Mouse (Mus musculus): Measurements from ENCODE around the gene Gm12394.
"Not testable (repeated sequence)": the region's sequence is repeated elsewhere in the genome, so short reads cannot be mapped to it uniquely, and the experiment has no call there.

The Gm12394 gene

DNA sequence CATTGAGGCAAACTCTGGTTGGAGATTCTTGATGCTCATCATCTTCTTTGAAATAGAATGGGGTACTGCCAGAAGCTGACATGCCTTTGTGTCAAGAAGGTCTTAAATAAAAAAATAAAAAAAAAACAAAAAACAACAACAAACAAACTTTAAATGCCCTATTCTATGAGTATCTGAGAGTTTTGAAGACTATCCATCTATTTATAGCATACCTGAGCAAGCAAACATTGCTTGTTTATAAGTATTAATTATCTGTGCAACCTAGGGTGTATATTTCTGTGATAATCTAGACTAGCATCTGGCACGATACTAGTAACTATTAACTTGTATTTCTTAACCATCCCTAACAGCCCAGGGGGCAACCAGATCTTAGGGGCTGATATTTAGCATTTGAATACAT is at the start of gene Gm12394:
TSS of gene Gm12394 (minus strand) at position 101 of the 400 bp plus-strand sequence.
- not testable (repeated sequence) for DNase-seq (ENCODE audit: low read depth in 2 of 2, low spot score in 2 of 2)

DNA sequence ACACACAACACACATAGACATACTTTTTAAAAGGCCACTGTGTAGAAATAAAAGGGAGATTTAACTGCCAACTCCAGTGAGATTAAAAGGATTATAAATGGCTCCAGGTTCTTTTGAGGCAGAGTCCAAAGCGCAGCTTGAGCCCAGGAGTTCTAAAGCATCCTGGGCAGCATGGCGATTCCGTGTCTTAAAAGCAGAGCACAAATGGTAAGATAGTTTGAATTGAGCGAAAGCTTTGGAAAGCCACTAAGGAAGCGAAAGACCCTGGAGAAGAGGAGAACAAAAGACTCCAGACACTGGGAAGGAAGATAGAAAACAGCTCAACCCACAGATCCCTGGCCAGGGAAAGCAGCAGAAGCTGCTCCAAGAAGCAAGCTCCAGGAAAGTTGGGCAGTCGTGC is 48.4 kb upstream of the Gm12394 start:
- DNase-seq (ENCODE audit: low read depth in 2 of 2, low spot score in 2 of 2): no peak

DNA sequence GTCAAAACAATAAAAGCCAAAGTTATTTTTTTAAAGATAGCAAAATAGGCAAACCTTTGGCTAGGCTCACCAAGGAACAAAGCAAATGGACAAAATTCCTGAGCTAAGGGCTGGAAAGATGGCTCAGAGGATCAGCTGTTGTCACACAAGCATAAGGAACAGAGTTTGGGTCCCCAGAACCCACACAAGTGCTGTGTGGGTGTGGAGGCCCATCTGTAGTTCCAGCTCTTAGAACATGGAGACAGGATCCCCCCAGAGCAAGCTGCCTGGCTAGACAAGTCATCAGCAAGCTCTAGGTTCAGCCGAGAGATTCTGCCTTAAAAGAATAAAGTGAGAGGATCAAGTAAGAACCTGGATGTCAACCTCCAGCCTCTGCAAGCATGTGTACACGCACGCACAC is 48.0 kb upstream of the Gm12394 start:
- DNase-seq (ENCODE audit: low read depth in 2 of 2, low spot score in 2 of 2): no peak

DNA sequence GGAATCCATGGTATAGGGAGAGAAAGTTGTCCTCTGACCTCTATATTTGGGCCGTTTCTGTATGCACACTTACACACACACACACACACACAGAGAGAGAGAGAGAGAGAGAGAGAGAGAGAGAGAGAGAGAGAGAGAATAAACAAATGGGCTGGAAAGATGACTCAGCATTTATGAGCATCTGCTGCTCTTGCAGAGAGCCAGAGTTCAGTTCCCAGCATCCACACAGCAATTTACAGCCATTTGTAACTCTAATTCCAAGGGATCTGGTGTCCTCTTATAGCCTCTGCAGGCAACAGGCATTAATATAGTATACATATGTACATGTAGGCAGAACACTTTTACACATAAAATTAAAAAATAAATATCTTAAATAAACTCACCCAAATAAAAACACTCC is 47.4 kb upstream of the Gm12394 start:
- no peak for DNase-seq (ENCODE audit: low read depth in 2 of 2, low spot score in 2 of 2)

DNA sequence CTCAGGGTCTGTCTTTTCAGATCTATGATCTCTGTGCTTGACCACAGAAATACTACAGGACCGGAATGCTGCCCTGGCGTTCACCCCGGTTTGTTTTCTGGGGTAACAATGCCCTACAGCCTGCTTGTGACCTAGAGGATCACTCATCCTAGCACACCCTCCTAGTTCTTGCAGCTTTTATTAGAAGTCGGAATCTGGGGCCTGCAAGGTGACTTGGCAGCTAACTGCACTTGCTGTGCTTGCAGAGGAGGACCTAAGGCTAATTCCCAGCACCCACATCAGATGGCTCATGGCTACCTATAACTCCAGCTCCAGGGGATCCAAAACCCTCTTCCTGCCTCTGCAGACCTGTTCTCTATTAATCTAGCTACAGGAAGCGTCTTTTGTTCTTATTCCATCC is 46.2 kb upstream of the Gm12394 start:
- DNase-seq (ENCODE audit: low read depth in 2 of 2, low spot score in 2 of 2): no peak

DNA sequence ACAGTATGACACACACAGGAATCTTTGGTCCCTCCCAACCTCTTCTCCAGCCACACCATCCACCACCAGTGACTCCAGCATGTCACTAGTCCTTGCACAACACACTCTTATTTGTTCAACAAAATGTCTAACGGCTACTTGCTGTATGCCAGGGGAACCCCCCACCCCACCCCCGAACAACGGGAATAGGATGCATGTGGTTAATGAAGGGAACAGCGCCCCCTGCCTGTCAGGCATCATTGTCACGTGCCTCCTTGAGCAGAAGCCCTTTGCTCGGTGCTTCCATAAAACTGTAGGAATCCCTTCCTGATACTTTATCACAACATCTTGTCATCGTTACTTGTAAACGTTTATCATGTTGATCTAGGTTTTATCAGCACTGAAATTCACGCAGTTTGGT is 45.6 kb upstream of the Gm12394 start:
- no peak for DNase-seq (ENCODE audit: low read depth in 2 of 2, low spot score in 2 of 2)

DNA sequence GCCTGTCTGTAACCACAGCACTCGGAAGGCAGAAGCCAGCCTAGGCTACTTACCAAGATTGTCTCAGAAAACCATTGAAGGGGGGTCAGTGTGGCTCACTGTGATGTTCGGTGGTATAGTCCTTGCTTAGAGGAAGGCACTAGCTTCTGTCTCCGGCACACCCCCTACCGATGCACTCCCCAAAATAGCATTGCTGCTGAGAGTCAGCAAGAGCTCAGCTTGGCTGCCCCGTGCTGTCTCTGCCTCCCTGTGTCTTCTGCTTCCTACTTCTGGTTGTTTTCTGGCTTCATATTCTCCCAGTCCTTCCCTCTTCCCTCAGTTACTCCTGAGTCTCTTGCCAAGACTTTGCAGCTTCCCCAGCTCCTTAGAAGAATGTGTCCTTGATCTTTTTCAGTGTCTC is 44.3 kb upstream of the Gm12394 start:
- DNase-seq (ENCODE audit: low read depth in 2 of 2, low spot score in 2 of 2): no peak

DNA sequence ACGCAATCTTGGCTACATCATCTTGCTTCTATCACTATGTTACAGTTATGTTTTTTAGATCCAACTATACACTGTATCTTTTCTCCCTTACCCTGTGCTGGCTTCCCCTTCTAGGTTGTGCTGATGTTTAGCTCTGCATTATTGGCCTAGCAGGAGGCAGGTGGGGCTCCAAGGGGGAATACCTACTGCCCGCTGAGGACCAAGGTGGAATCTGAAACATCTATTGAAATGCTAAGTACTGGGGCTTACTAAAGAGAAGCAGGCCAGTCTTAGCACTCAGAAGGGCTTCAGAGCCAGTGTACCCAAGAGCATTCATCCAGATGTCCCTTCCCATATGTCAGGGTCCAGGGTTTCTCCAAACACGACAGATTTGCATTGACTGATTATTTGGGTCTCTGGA is 42.3 kb upstream of the Gm12394 start:
- DNase-seq (ENCODE audit: low read depth in 2 of 2, low spot score in 2 of 2): no peak

DNA sequence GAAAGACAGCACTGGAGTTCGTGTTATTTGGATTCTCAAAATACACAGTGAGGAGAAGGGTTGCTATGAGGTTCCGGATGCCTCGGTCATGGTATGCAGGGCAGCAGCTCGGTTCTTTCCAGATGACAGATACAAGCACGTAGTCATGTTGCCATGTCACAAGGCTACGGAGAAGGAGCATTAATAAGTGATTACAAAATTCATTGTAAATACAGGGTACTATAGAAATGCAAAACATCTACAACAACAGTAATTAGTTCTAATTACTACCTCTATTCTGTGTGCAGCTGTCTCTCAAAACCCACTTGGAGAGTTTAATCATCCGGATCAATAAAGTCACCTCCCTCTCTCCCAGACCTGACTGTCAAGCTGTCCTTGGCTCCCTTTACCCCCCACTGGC is 38.5 kb upstream of the Gm12394 start:
- DNase-seq (ENCODE audit: low read depth in 2 of 2, low spot score in 2 of 2): no peak

DNA sequence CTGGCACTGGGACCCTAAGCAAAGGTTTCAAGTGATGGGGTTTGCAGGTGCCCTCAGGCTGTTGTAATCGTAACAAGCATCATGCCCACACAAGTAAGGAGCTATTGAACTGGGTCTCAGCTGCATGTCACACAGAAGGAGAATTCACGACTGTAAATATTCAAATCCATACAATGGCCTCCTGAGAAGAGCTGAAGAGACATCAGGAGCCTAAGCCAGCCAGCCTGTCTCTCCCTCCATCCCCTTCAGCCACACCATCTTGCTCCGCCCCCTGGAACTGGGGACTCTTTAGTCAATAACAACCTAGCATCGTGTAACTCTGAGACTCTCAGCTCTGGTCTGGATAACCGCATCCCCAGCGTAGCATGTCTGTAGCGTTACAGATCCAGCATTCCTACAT is 34.6 kb upstream of the Gm12394 start:
- no peak for DNase-seq (ENCODE audit: low read depth in 2 of 2, low spot score in 2 of 2)

DNA sequence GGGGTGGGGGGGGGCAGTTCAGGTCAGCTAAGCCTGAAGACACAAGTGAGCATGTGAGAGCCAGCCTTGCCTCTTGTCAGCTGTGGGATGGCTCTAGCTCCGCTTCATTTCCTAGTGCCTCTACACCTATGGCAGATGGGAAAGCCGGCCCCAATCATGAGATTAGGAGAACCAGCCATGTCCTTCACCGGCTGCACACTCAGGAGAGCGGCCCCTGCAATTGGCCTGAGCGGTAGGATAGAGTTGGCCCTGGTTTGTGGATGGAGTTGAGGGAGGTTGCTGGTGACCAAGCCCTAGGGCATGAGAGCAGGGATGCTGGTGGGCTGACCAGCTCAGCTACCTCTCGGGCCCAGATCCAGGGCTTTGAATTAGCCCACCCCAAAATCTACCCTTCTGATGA is 32.2 kb upstream of the Gm12394 start:
- no peak for DNase-seq (ENCODE audit: low read depth in 2 of 2, low spot score in 2 of 2)

DNA sequence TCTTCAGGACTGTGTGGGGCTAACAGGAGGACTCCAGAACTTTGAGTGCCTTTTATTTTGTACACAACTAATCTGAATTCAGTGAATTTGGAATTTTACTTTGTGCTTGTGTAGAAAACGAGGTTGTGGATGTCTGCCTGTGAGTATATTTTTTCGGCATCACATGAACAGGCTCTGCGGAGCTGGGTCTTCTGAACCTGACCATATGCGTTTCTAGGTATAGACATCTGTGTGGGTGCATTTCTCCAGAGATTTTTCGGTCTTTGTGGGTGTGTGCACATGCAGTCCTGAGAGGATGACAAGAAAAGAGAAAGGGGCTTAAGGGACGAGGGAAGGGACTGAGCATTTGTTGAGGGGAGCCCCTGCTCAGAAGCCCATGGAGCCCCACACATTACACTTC is 30.4 kb upstream of the Gm12394 start:
- DNase-seq (ENCODE audit: low read depth in 2 of 2, low spot score in 2 of 2): no peak

DNA sequence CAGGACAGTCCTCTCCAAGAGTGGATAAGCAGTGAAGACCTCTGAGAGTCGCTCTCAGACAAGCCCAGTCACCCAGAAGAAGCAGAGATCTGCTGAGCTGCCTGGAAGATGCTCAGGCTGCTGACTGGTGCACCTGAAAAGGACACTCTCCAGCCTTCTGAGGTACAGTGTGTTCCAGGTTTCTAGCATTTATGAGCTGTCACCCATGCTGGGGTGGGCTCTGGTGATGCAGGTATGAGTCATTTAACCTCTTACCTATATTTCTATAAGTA is 24.0 kb upstream of the Gm12394 start:
- DNase-seq (ENCODE audit: low read depth in 2 of 2, low spot score in 2 of 2): no peak

DNA sequence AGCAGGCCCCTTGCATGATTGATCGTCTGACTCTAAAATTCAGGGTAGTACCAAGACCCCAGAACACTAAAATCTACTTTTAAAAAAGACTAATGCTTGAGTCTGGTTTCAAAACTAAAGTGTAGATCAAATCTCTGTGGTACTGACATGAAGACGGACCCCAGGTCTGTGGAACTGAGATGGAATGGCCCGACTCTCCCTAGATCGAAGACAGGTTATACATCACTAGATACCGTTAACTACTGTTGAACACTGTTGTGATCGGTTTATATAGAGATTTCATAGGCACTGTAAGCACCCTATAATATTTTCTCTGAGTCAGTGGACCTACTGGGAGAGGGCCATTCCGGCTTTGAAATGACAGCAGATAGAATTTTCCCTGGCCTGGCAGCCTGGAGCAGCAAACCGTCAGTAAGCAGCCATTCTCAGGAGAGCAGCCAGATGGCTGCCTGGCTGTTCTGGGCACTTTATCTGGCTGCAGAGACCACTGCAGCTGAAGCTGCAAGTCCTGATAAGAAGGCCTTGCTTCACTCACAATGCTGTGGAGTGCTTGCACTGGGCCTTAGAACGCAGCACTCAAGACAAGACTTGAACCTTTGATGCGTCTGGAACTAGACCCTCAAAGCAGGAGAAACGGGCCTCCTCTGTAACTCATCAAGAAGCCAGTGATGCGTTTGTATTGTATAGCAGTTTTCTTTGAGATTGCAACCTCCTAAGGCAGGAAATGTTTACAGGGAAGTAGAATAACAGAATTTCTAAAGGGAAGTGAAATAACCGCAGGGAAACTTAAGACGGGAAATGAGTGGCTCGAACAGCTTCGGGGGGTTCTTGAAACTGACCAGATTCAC is 23.5 kb upstream of the Gm12394 start:
- DNase-seq (ENCODE audit: low read depth in 2 of 2, low spot score in 2 of 2): no peak

DNA sequence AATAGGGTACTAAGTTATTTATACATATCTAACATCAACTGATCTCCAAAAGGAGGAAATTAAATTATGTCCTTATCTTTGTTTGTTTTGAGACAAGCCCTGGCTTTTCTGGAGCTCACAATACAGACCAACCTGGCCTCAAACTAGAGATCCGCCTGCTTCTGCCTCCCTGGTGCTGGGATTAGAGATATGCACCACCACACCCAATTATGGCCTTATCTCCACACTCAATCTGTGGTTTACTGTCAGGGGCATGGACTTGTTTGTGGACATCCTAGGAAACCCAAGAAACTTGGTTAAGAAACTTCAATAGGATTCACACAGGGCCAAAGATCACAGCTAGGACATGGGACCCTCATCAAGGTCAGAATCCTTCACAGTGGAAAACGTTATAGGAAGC is 21.1 kb upstream of the Gm12394 start:
- DNase-seq (ENCODE audit: low read depth in 2 of 2, low spot score in 2 of 2): no peak

DNA sequence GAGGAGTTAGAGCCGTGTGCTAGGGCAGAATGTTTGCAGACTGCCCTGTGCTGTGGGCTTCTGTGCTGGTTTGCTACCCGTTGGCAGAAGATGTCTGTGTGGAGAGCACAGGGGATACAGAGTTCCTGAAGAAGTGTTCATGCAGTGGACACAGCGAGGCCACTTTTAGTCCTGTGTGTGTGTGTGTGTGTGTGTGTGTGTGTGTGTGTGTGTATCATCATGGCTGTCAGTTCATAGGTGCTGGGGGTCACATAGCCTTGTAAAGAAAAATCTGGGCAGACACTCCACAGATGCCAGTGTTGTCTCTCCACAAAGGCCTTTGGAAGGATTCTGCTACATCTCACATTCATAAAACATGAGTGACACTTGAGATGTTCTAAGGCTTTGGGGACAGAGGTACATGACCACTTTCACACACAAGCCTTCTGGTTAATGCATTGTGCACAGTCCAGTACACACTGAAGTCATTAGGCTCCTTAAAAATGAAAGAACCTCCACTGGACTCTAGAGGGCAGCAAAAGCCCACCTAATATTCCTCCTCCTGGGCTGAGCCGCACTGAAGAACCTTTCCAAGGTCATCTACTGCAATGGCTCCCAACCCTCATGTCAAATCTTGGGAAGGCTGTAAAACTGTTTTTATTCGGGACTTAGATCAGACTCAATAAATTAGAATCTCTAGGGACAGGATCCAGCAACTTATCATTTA is 20.2 kb upstream of the Gm12394 start:
- DNase-seq (ENCODE audit: low read depth in 2 of 2, low spot score in 2 of 2): peak; percentile 6 to 9

DNA sequence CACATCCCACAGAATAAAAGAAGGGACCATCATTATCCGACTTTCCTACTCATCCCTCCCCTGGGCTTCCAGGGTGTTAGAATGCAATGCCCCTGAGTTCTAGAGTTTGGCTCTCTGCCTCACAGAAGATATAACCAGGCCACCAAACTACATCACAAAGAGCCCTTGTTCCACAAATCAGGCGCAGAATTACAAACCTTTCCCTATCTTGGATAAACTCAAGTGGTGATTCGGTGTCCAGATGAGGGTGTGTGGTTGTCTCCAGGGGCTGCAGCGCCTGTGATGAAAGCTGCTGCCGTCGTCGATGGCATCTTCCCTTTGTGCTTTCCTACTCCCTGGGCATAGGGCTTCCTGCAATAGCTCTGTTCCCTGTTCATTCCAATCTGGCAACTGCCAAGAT is 17.6 kb upstream of the Gm12394 start, which contains the start of gene Fam205c:
TSS of gene Fam205c (minus strand) at position 101 of the 400 bp plus-strand sequence.
- DNase-seq (ENCODE audit: low read depth in 2 of 2, low spot score in 2 of 2): no peak

DNA sequence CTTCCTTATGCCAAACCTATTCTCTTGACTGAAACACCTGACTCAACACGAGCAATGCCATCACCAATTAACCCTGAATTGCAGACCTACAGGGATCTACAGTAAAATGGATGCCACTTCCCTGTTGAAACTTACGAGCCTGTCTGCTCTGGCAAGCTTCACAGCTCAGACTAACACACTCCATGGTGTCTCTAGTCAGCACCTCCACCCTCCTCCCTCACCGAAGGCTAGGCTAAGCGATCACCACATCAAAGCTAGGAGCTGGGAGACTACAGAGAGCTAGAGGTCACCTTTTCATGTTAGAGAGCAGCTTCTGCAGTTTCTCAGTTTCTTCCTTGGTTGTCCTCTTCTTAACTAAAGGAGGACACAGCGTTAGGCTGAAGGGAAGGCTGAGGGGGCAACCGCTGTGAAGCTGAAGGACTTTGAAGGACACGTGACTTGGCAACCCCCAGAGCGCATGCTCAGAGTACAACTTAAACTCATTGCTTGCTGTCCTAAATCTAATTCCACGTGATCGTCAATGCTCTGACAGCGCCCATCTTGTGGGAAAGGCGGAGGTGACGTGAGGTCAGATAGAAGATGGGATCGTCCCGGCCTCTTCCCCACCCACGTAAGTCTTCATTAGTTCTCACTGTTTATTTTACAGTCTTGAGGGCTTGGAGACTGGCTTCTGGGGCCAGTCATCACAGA is 16.3 kb upstream of the Gm12394 start:
- DNase-seq (ENCODE audit: low read depth in 2 of 2, low spot score in 2 of 2): no peak

DNA sequence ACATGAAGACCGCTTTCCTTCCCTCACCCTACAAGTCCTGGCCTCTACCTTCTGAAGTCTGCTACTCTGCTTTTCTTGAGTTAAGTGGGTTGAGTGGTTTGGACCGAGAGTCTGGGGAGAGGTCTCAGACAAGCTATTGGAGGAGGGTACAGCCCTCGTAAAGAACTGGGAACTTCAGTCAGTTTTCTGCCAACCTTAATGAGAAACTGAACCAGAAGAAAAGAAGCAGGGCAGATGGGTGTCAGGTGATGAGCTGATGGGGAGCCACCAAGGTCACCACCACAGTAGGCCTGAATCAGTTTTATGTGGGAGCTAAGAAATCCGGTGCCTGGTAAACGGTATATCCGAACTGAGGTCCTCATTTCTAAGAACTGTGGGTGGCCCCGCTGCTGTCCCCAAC is 15.6 kb upstream of the Gm12394 start:
- DNase-seq (ENCODE audit: low read depth in 2 of 2, low spot score in 2 of 2): no peak

DNA sequence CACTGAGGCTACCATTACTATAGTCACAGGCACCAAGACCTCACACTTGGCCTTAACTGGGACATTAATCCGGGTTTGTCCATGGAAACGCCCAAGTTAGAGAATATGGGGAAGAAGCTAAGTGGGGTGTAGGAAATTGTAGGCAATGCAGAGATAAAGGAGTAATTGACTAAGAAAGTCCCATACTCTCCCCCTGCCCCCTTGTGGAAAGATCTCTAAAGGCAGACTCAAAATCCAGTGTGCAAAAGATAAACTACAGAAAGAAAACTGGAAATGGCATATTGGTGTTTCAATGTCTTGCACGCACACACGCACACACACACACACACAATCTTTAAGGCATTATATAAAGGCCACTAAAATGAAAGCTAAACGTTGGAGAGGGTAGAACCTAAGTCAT is 14.2 kb upstream of the Gm12394 start:
- DNase-seq (ENCODE audit: low read depth in 2 of 2, low spot score in 2 of 2): no peak

DNA sequence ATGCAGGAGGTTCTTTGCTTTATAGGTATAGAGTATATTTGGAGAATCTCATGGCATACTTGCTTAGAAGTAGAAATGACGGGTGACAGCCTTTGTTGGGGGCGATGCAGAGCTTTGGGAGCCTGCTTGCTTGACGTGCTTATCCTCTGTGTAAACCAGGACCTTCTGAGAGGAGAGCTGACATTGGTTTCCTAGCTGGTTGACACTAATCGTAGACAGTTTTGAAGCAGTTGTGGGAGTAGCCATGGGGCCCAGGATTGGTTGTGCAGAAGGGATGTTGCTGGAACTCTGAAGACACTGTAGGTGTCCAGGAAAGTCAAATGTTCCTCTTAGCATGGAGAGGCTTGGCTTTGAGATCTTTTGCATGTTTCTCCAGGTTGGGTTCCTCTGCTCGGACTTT is 11.6 kb upstream of the Gm12394 start:
- no peak for DNase-seq (ENCODE audit: low read depth in 2 of 2, low spot score in 2 of 2)

DNA sequence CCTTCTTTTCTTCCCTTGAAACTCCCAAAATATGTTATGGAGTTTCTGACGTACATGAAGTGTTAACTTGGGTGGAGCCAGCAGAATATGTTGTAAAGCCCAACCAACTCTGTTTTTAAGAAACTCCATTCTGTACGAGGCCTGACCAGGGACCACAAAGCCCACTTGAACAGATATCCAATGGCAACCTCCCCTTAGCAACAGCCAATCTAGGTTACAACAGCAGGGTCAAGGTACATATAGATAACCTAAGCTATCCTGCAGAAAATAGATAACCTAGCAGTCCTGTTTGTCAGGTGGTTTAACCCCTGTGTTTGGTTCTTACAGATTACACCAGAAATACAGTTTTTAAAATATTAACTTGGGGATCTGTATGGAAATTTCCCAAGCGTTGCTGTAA is 10.8 kb upstream of the Gm12394 start:
- no peak for DNase-seq (ENCODE audit: low read depth in 2 of 2, low spot score in 2 of 2)
